ENCODE assay signal across 7 mouse cellular contexts in genomic region chr6:147475727-147476613, GRCm38 (mm10). TPM values are rescaled to one million over a fixed set of nuclear protein-coding genes. Genes with fewer than 3 reads are reported as not detected.
DNase-seq lines count a peak whose midpoint lies in the region; ATAC-seq and TF ChIP-seq lines count a peak whose summit lies in the region.

Gene Ccdc91 (plus strand): TSS chr6:147475828.

- H3K9ac ChIP-seq in embryonic facial prominence, embryonic 13.5 days = peak within 1 kb of the TSS; percentile 83
- H3K9ac ChIP-seq in limb, embryonic 12.5 days (replicated peaks) = peak within 1 kb of the TSS; percentile 80
- peak within 1 kb of the TSS; percentile 74 for H3K9ac ChIP-seq in midbrain, embryonic 15.5 days

- DNase-seq in adrenal gland, postnatal 36 days = peak; percentile 91 to 93
- peak; percentile 93 to 95 for DNase-seq in heart, adult 18-20 months
- peak; percentile 95 for DNase-seq in kidney, adult 2 months
- DNase-seq in spleen, adult 2 months (ENCODE audit: low read depth in 1 of 2, low spot score in 2 of 2) = peak; percentile 66 to 72

- H3K9me3 ChIP-seq in embryonic facial prominence, embryonic 13.5 days = no peaks in the 10 kb centered on the region
- no peaks in the 10 kb centered on the region for H3K9me3 ChIP-seq in limb, embryonic 12.5 days
- H3K9me3 ChIP-seq in midbrain, embryonic 15.5 days = no peaks in the 10 kb centered on the region

- WGBS in embryonic facial prominence, embryonic 13.5 days = under 1% methylated on average over 78 of the region's 78 CpGs
- under 1% methylated on average over 78 of the region's 78 CpGs for WGBS in kidney, adult 2 months
- under 1% methylated on average over 78 of the region's 78 CpGs for WGBS in limb, embryonic 12.5 days
- under 1% methylated on average over 78 of the region's 78 CpGs for WGBS in midbrain, embryonic 15.5 days
- under 1% methylated on average over 77 of the region's 78 CpGs for WGBS in spleen, adult 2 months

- peak within 1 kb of the TSS; percentile 75 for H3K4me2 ChIP-seq in embryonic facial prominence, embryonic 13.5 days
- peak within 1 kb of the TSS; percentile 79 for H3K4me2 ChIP-seq in limb, embryonic 12.5 days
- peak within 1 kb of the TSS; percentile 80 for H3K4me2 ChIP-seq in midbrain, embryonic 15.5 days

- no peak for TF ChIP-seq CTCF in kidney, adult 2 months (conservative IDR thresholded peaks at IDR 0.05; ENCODE audit: insufficient read depth, insufficient read length, low read depth, low read length)
- TF ChIP-seq CTCF in spleen, adult 2 months (IDR thresholded peaks at IDR 0.05; ENCODE audit: extremely low read depth, insufficient read depth, insufficient read length, insufficient replicate concordance) = no peak

- peak within 1 kb of the TSS; percentile 66 for H3K4me3 ChIP-seq in embryonic facial prominence, embryonic 13.5 days
- peak within 1 kb of the TSS; percentile 75 for H3K4me3 ChIP-seq in kidney, adult 2 months (ENCODE audit: insufficient read depth, low read depth, low read length)
- H3K4me3 ChIP-seq in limb, embryonic 12.5 days (replicated peaks) = peak within 1 kb of the TSS; percentile 68
- peak within 1 kb of the TSS; percentile 85 for H3K4me3 ChIP-seq in midbrain, embryonic 15.5 days
- H3K4me3 ChIP-seq in spleen, adult 2 months (ENCODE audit: extremely low read depth, insufficient read depth, insufficient read length) = peak within 1 kb of the TSS; percentile 67

- H3K27ac ChIP-seq in embryonic facial prominence, embryonic 13.5 days = peak within 1 kb of the TSS; percentile 89
- peak within 1 kb of the TSS; percentile 61 for H3K27ac ChIP-seq in kidney, adult 2 months (ENCODE audit: insufficient read depth, low read depth, low read length)
- H3K27ac ChIP-seq in limb, embryonic 12.5 days = peak within 1 kb of the TSS; percentile 89
- H3K27ac ChIP-seq in midbrain, embryonic 15.5 days = peak within 1 kb of the TSS; percentile 88
- H3K27ac ChIP-seq in spleen, adult 2 months (ENCODE audit: insufficient read depth, low read length) = peak within 1 kb of the TSS; percentile 85

- TF ChIP-seq POLR2A in kidney, adult 2 months (IDR thresholded peaks at IDR 0.05; ENCODE audit: low read depth, low read length) = peak; percentile 46
- peak; percentile 45; the same call in 1 of the 2 replicates for TF ChIP-seq POLR2A in spleen, adult 2 months (IDR thresholded peaks at IDR 0.05; ENCODE audit: low read depth, low read length)

- peaks cover 6% of the 10 kb centered on the region; the same call in 1 of the 2 replicates for H3K4me1 ChIP-seq in embryonic facial prominence, embryonic 13.5 days
- H3K4me1 ChIP-seq in kidney, adult 2 months (ENCODE audit: control insufficient read depth, insufficient read depth, low read length) = no peaks in the 10 kb centered on the region
- peaks cover 4% of the 10 kb centered on the region for H3K4me1 ChIP-seq in limb, embryonic 12.5 days (replicated peaks)
- H3K4me1 ChIP-seq in midbrain, embryonic 15.5 days = peaks cover 16% of the 10 kb centered on the region
- peaks cover 4% of the 10 kb centered on the region; the same call in 1 of the 2 replicates for H3K4me1 ChIP-seq in spleen, adult 2 months (ENCODE audit: control insufficient read depth, insufficient read depth, insufficient read length)

- H3K27me3 ChIP-seq in embryonic facial prominence, embryonic 13.5 days = no peaks in the 10 kb centered on the region
- H3K27me3 ChIP-seq in kidney, adult 2 months (replicated peaks; ENCODE audit: control insufficient read depth, insufficient read depth, low read length) = no peaks in the 10 kb centered on the region
- no peaks in the 10 kb centered on the region for H3K27me3 ChIP-seq in limb, embryonic 12.5 days
- peaks cover 8% of the 10 kb centered on the region; the same call in 1 of the 2 replicates for H3K27me3 ChIP-seq in midbrain, embryonic 15.5 days (replicated peaks)
- no peaks in the 10 kb centered on the region for H3K27me3 ChIP-seq in spleen, adult 2 months (ENCODE audit: control insufficient read depth, insufficient read depth, low read length)

- ATAC-seq in embryonic facial prominence, embryonic 13.5 days (ENCODE audit: insufficient number of reproducible peaks, insufficient read depth, low FRiP score, low TSS enrichment, low read depth) = peak; percentile 93
- peak; percentile 96 for ATAC-seq in limb, embryonic 12.5 days (ENCODE audit: insufficient number of reproducible peaks, insufficient read depth, low FRiP score, low TSS enrichment, low read depth)
- ATAC-seq in midbrain, embryonic 15.5 days (replicated peaks) = peak; percentile 98

- H3K36me3 ChIP-seq in embryonic facial prominence, embryonic 13.5 days = no peaks in the 10 kb centered on the region
- H3K36me3 ChIP-seq in kidney, adult 2 months (ENCODE audit: control insufficient read depth, insufficient read depth, low read length) = no peaks in the 10 kb centered on the region
- H3K36me3 ChIP-seq in limb, embryonic 12.5 days = no peaks in the 10 kb centered on the region
- H3K36me3 ChIP-seq in midbrain, embryonic 15.5 days (replicated peaks) = no peaks in the 10 kb centered on the region
- H3K36me3 ChIP-seq in spleen, adult 2 months (ENCODE audit: control insufficient read depth, insufficient read depth, low read length) = no peaks in the 10 kb centered on the region

RNA-seq across cellular contexts. Expression of gene Ccdc91, which starts in this region (rescaled TPM):
- total RNA-seq in adrenal gland, postnatal 36 days (2021) = 10 to 100 TPM; 50.2 to 58.7 TPM
- 29.2 and 31.2 TPM in 2 replicates for polyA plus RNA-seq in embryonic facial prominence, embryonic 13.5 days (2015; fragmentation: Nextera tagmentation; extraction: Ambion mirVana)
- total RNA-seq in heart, adult 18-20 months (2021) = 10 to 100 TPM; 29.0 to 33.7 TPM
- polyA plus RNA-seq in kidney, adult 2 months (2012; rRNA removed) = 37.5 and 38.3 TPM in 2 replicates
- 26.4 and 27.8 TPM in 2 replicates for polyA plus RNA-seq in limb, embryonic 12.5 days (2016; fragmentation: Nextera tagmentation; extraction: Ambion mirVana)
- 45.2 and 46.7 TPM in 2 replicates for polyA plus RNA-seq in midbrain, embryonic 15.5 days (2015; fragmentation: Nextera tagmentation; extraction: Ambion mirVana)
- polyA plus RNA-seq in spleen, adult 2 months (2012; rRNA removed) = 7.0 and 10.4 TPM in 2 replicates

Comparison
In these comparisons a context has a peak if more than half of its experiments do, and no peak if none do; other contexts are left out.
1. Peak in every context shown above with its lines: DNase-seq, ATAC-seq, H3K4me3 ChIP-seq and H3K27ac ChIP-seq.